Mouse (Mus musculus) limb, embryonic 14.5 days (tissue): ENCODE data around the gene Gm4871. TPM values are rescaled to one million over a fixed set of nuclear protein-coding genes. Genes with fewer than 3 reads are reported as not detected.

Experiments
- ATAC-seq: fragments of 200-750 bp; cut with Nextera tagmentation; 2 replicates; pipeline ENCODE4 v1.8.0; 2017; ENCODE audit warnings: low read depth, moderate number of reproducible peaks, moderate TSS enrichment; ENCODE audit not compliant: low FRiP score
- DNase-seq: peaks from one replicate; pipeline ENCODE4 v3.0.0-alpha.2; 2015; ENCODE audit warnings: low spot score
- H3K27ac ChIP-seq: fragments of 300-500 bp; sonication (generic); replicated peaks from 2 replicates; pipeline ENCODE4 v1.5.1; 2014; ENCODE audit warnings: low read depth, mild to moderate bottlenecking, low read length, moderate library complexity, mixed read lengths
- H3K27me3 ChIP-seq: fragments of 300-500 bp; sonication (generic); 2 replicates; pipeline ENCODE4 v1.6.1; 2014; ENCODE audit warnings: low read length, mixed read lengths; ENCODE audit not compliant: control insufficient read depth, insufficient read depth
- H3K36me3 ChIP-seq: fragments of 300-500 bp; sonication (generic); 2 replicates; pipeline ENCODE4 v1.6.1; 2014; ENCODE audit warnings: mild to moderate bottlenecking, low read length, moderate library complexity, mixed read lengths; ENCODE audit not compliant: control insufficient read depth, insufficient read depth
- H3K4me1 ChIP-seq: fragments of 300-500 bp; sonication (generic); 2 replicates; pipeline ENCODE4 v1.6.1; 2014; ENCODE audit warnings: antibody characterized with exemption, low read length, mixed read lengths; ENCODE audit not compliant: control insufficient read depth, insufficient read depth
- H3K4me2 ChIP-seq: fragments of 300-500 bp; sonication (generic); replicated peaks from 2 replicates; pipeline ENCODE4 v1.6.1; 2014; ENCODE audit warnings: low read depth, mild to moderate bottlenecking, low read length, moderate library complexity; ENCODE audit not compliant: severe bottlenecking
- H3K4me3 ChIP-seq: fragments of 300-500 bp; sonication (generic); replicated peaks from 2 replicates; pipeline ENCODE4 v1.5.1; 2014; ENCODE audit warnings: low read length
- H3K9ac ChIP-seq: fragments of 300-500 bp; sonication (generic); 2 replicates; pipeline ENCODE4 v1.6.1; 2014; ENCODE audit warnings: mild to moderate bottlenecking, low read depth, low read length, moderate library complexity; ENCODE audit not compliant: severe bottlenecking
- H3K9me3 ChIP-seq: fragments of 300-500 bp; sonication (generic); 2 replicates; pipeline ENCODE4 v1.6.1; 2016; ENCODE audit warnings: low read length; ENCODE audit not compliant: control insufficient read depth
- POLR2A ChIP-seq: fragments of 200-500 bp; IDR thresholded peaks from 2 replicates; pipeline ENCODE4 v1.8.0; 2012; ENCODE audit warnings: inconsistent platforms, mild to moderate bottlenecking, moderate library complexity, borderline replicate concordance; ENCODE audit not compliant: insufficient read depth, insufficient read length; ENCODE audit errors: extremely low read depth
- WGBS: fragments of 180-500 bp; shearing (Covaris S2); extraction: QIAGEN DNeasy Blood & Tissue Kit; methylation state at CpG from one replicate; pipeline ENCODE4 v1.1.7; 2014; 5-methylcytosine and 5-hydroxymethylcytosine counted together
- polyA plus RNA-seq, 2 experiments: library from polyadenylated mRNA; depleted of rRNA in 1 of 2; stranded (reverse) in 1 of 2; unstranded in 1 of 2; fragments of >200 nt; fragmentation: Nextera tagmentation in 1 of 2; extraction: Ambion mirVana in 1 of 2; gene quantifications; 2 replicates each; pipeline versions ENCODE4 v1.2.1 to v1.2.3; 2012 to 2014

Gene Gm4871
- polyA plus RNA-seq, 2 experiments: not detected

GRCm38 (mm10) chr5:145008878-145009659, 23.5 kb downstream of the Gm4871 start:
- Histone ChIP-seq H3K27me3 (no peaks in the 10 kb centered on the region), H3K9me3 (no peaks in the 10 kb centered on the region), H3K4me1 (no peaks in the 10 kb centered on the region), H3K36me3 (no peaks in the 10 kb centered on the region), H3K27ac (no peak overlapping the region), H3K9ac (no peak overlapping the region), H3K4me2 (no peak overlapping the region), H3K4me3 (no peak overlapping the region)
- WGBS: 85% methylated on average over 15 of the region's 15 CpGs
- TF ChIP-seq POLR2A: no peak
- ATAC-seq (no peak), DNase-seq (no peak)

DNA sequence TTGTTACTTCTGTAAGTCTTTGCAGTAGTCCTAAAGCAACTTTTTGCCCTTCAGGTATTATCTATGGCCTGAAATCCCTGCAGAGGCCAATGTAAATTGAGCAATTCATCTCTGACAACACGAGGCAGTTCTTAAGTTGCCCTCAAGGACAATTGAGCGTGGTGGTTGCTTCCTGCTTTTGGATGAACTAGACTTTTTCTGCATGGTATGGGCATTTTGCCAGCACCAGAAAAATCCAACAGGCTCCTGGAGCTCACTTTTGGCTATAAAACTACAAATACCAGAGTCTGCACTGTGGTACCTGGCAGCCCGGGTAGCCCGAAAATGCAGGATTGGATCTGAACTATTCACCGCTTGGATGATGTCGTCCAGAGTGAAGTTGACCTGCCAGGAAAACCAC, 27.0 kb downstream of the Gm4871 start:
- WGBS: 62% methylated on average over 6 of the region's 6 CpGs
- DNase-seq: no peak

GRCm38 (mm10) chr5:145004495-145004894, 28.1 kb downstream of the Gm4871 start:
- ATAC-seq: no peak
- no peak for TF ChIP-seq POLR2A

More for the DNA sequence above, 27.0 kb downstream of the Gm4871 start:
- Histone ChIP-seq H3K27me3 (no peaks in the 10 kb centered on the region), H3K27ac (no peak overlapping the region), H3K4me3 (no peak overlapping the region), H3K4me2 (no peak overlapping the region), H3K9ac (no peak overlapping the region), H3K9me3 (no peaks in the 10 kb centered on the region), H3K4me1 (no peaks in the 10 kb centered on the region), H3K36me3 (no peaks in the 10 kb centered on the region)
- TF ChIP-seq POLR2A: no peak
- ATAC-seq: no peak

GRCm38 (mm10) chr5:145003362-145003761, 29.2 kb downstream of the Gm4871 start:
- TF ChIP-seq POLR2A: no peak
- 85% methylated on average over 3 of the region's 3 CpGs for WGBS
- no peak for ATAC-seq

More at GRCm38 (mm10) chr5:145004495-145004894, 28.1 kb downstream of the Gm4871 start:
- Histone ChIP-seq H3K4me1 (no peaks in the 10 kb centered on the region), H3K9ac (no peak overlapping the region), H3K9me3 (no peaks in the 10 kb centered on the region), H3K27me3 (no peaks in the 10 kb centered on the region), H3K4me3 (no peak overlapping the region), H3K36me3 (no peaks in the 10 kb centered on the region), H3K27ac (no peak overlapping the region), H3K4me2 (no peak overlapping the region)
- WGBS: 84% methylated on average over 9 of the region's 9 CpGs
- no peak for DNase-seq

DNA sequence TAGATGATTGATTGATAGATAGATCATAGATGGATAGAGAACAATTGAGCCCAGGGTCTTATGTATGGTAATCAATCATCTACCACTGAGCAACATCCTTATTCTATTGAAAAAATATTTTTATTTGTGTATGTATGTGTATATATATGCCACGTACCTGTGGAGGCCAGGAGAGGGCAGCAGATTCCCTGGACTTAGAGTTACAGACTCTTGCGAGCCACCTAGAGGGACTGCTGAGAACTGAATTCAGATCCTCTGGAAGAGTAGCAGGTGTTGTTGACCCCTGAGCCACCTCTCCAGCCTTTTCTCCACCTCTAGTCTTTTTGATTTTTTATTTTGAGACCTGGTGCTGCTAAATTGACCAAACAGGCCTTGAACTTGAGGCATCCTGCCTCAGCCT, 34.1 kb downstream of the Gm4871 start:
- Histone ChIP-seq H3K27me3 (no peaks in the 10 kb centered on the region), H3K27ac (no peak overlapping the region), H3K9me3 (no peaks in the 10 kb centered on the region), H3K36me3 (no peaks in the 10 kb centered on the region), H3K4me1 (no peaks in the 10 kb centered on the region), H3K9ac (no peak overlapping the region), H3K4me2 (no peak overlapping the region), H3K4me3 (no peak overlapping the region)
- no peak for TF ChIP-seq POLR2A
- 34% methylated on average over 2 of the region's 2 CpGs for WGBS
- no peak for ATAC-seq
- no peak for DNase-seq

More at GRCm38 (mm10) chr5:145003362-145003761, 29.2 kb downstream of the Gm4871 start:
- Histone ChIP-seq H3K36me3 (no peaks in the 10 kb centered on the region), H3K4me1 (no peaks in the 10 kb centered on the region), H3K4me2 (no peak overlapping the region), H3K9ac (no peak overlapping the region), H3K27me3 (no peaks in the 10 kb centered on the region), H3K9me3 (no peaks in the 10 kb centered on the region), H3K4me3 (no peak overlapping the region), H3K27ac (no peak overlapping the region)
- DNase-seq: no peak
